Mouse (Mus musculus) liver, adult 2 months (tissue): Measurements from ENCODE around the gene Slc9a6.

Experiments used
- CTCF ChIP-seq: fragments of 200-500 bp; IDR thresholded peaks from 2 replicates; pipeline ENCODE4 v1.5.1; 2011; ENCODE audit warnings: low read depth, low read length, control low read depth
- POLR2A ChIP-seq: fragments of 200-500 bp; IDR thresholded peaks from 2 replicates; pipeline ENCODE4 v1.6.1; 2011; ENCODE audit warnings: low read length, control low read depth; ENCODE audit not compliant: insufficient read depth; ENCODE audit errors: extremely low read depth

DNA sequence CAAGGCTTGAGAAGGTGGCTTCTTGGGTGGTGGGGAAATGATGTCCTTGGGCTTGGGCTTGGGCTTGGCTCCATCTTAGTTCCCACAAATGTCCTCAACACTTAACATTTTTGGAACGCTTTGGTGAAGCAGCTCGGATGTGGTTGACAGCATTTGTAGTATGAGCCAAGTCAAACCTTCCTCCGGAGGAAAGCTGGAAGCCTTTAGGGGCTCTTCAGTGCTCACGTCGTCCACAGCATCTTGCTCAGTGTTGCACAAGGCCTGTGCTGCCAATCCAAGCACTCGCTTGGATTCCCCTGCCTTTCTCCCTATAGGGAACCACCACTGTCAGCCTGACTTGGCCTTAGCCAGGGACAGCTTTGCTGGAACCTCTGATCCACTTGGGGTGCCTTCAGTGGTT, 66.0 kb downstream of the Slc9a6 start:
- no peak for TF ChIP-seq CTCF
- no peak for TF ChIP-seq POLR2A
